Mouse (Mus musculus) urinary bladder, postnatal 10 days (tissue): ENCODE measurements at regions not wholly inside any gene's neighbourhood (a gene's known extent, or its start where the extent isn't known, plus 50 kb on each side); places are given as distances from the start of the nearest gene placed in this dataset.
"Not testable (repeated sequence)": the region's sequence is repeated elsewhere in the genome, so short reads cannot be mapped to it uniquely, and the experiment has no call there.

Source experiments
- DNase-seq: peaks from one replicate; pipeline ENCODE4 v3.0.0; 2022; ENCODE audit warnings: low spot score

GRCm38 (mm10) chr5:101496924-101497697 is 167.7 kb downstream of the Nkx6-1 start:
- no peak for DNase-seq

DNA sequence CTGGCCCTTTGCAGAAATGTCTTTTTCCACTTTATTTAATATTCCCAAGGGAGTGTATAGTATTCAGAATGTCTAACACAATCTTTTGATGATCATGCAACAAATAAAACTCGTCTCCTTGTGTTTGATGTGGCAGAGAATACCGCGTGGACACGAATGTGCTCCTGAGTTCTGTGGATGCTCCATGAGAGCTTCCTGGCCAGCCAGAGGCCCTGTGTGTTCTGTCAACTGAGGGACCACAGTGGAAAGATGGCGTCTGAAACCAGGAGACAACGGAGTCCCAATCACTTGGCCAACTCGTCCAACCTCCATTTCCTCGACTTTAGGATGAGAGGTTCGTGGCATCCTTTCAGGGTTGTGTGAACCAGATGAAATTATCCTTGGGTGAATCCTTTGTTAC is 168.6 kb downstream of the Nkx6-1 start:
- no peak for DNase-seq

DNA sequence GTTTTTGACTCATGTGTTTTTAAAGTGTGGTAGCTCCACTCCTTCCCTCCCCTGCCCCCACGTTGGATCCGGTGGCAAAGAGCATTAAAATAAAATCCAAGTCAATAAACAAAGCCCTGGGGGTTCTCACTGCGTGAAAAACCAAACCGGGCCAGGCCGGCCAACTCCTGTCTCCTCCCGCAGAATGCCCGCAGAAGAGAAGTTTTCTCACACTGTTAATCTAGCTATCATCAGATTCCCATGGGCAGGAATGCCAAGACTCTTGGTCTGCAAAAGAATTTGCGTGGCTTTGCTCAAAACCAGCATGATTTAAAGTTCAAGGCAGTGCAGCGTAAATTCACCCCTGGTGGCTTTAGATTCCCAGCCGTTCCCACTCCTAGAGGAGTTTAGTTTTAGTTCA is 219.0 kb downstream of the Nkx6-1 start:
- DNase-seq = no peak

- no peak for DNase-seq
These were observed 223.0 kb downstream of the Nkx6-1 start for GRCm38 (mm10) chr5:101441782-101442181.

DNA sequence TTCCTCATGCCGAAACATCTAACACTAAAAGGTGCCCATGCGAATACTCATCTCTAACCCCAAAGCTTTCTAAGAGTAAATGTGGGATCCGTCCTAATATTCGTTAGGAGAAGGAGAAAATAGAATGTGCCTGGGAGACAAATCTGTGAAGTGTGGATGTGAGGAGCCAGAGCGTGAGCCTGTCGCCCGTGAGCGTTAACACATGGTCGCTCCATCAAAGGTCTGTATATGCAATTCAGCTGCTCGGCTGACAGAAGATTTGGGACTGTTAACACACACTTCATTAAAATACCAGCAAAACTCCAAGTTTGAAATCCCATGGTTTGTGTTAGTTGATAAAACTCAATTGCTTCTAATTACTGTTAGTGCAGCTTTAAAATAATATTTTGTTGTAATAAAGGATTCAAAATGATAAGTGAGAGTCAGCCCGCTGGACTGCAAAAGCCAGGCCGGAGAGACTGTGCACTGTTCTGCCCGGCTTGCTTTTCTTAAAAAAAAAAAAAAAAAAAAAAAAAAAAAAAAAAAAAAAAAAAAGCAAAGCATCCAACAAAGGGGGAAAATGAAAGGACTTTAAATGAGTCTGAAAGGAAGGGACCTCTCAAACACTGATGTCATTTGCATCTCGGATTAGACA is 227.0 kb downstream of the Nkx6-1 start:
- DNase-seq = no peak

DNA sequence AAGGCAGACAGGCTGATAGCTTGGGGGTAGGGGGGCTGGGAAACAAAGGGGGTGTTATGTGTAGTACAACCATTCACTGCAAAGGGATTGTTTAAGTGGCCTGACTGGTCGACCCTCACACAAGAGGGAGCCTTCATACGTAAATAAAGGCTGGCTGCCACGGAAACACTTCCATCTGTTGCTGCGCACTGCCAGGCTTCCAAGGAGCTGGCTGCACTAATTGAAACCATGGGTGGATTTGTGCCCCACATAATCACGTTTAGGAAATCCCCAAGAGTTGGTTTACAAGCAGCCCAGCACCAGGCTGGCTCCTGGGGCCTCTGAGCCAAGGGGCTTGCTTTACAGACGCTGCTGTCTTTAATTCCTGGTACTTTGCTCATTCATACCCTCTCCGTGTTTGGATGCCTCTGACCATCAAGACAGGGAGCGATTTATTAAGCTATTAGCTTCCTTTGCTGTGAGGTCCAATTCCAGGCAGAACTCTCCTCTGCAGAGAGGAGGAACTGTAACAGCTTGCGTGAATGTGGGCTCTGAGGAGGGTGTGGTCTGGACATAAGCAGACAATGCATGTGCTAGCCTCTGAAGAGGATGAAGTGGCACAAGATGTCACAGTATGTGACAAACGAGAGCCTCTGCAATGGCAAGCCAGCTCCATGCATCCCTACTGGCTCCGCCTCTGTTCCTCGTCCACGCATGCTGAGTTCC is 238.6 kb downstream of the Nkx6-1 start:
- no peak for DNase-seq

DNA sequence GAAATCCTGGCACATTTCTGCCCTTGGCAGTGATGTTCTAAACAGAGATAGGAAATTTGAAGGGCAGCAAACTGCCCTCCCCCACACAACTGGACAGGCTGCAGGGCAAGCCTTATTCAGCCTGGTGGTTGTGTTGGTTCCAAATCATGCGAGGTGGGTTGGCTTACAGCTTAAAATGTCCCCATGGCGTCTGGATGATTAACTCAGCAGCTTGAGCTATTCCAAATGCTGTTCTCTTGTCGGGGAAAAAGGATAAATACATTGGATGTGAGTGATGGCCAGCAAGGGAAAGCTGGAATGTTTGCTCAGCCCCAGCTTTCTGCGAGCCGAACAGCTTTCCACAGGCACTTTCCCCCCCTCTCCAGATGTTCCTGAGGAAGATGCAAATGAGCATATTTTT is 280.5 kb downstream of the Nkx6-1 start:
- no peak for DNase-seq

GRCm38 (mm10) chr5:101381361-101381760 is 283.4 kb downstream of the Nkx6-1 start:
- no peak for DNase-seq

DNA sequence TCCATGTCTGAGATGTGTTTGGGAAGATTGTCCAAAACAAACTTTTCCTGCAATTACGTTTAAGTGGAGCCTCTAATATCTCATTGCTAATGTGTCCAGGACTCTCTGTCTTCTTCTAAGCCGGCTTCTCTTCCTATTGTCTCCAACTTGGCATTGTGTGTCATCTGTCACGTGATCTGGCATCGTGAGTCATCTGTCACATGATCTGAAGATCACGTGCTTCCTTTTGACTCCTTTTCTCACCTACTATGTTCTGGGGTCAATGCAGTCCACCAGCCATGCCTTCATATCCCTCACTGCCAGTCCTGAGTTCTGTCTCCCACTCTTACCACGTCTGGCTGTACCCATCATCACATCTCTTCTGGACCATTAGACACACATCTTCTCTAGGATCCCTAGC is 288.1 kb downstream of the Nkx6-1 start:
- DNase-seq = no peak

DNA sequence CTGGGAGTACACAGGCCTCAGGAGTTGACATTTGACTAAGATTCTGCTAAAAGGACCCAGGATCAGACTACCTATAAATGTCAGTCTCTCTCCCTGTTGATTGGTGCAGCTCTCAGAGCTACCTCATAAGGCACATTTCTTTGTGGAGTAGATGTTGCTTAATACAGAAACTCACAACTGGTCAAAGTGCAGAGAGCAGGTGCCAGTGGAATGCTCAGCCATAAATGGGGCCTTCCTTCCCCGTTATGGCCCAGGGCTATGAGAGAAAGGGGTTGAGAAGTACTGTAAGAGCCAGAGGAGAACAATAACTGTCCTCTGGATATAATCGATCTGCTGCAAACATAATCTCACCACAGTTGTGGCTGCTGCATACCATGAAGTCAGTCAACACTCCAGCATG is 290.7 kb downstream of the Nkx6-1 start:
- DNase-seq = no peak

DNA sequence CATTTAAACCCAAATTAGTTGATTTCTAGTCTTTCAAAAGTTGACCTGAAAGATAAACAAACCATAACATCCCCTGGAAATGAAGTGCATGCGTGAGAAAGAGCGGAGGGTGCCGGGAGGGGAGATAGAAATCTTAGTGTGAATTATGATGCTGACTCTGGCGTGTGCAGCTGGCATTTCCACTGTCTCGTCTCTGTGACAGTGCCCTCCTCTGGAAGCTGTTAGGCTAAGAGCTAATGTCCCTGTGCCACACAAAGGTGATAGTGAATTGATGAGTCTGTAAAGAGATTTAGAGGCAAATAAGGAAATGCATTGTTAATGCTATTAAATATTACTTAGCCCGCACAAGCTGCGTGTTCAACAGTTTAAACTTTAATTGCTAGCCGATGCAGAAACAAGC is 292.6 kb downstream of the Nkx6-1 start:
- DNase-seq = no peak

- DNase-seq = no peak
These were observed 299.4 kb downstream of the Nkx6-1 start for GRCm38 (mm10) chr5:101365364-101365763.

DNA sequence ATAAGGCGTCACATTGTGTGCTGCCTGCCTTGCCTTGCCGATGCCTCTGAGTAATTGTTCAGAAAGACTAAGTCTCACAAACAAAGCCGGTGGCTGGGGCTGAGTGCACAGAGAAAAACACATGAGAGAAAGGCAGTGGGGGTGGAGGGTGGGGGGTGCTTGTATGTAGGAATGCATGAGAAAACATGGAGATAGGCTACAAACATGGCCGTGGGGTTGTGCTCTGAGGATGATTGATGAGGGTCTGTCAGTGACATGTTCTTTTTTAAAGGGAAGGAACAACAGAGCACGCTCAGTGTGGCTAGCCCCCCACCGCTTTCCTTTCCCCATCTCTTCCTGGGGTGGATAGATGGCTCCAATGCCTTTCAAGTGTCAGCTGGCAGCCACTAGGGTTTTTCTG is 304.8 kb downstream of the Nkx6-1 start:
- DNase-seq = no peak

DNA sequence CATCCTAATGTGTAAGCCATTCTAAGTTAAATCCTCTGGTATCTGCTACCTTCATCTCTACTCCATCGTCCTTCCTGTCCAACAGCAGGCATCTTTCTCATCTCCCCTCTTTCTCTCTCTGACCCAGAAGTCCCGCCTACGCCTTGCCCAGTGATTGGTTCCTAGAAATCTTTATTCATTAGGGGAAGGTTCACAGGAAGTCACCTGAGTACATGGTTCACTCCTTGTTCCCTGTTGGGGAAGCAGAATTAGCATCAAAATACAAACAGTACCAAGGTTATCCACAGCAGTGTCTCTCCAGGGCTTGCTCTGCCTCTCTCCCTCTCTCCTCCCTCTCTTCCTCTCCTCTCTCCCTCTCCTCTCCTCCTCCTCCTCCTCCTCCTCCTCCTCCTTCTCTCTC is 319.4 kb downstream of the Nkx6-1 start:
- no peak for DNase-seq

DNA sequence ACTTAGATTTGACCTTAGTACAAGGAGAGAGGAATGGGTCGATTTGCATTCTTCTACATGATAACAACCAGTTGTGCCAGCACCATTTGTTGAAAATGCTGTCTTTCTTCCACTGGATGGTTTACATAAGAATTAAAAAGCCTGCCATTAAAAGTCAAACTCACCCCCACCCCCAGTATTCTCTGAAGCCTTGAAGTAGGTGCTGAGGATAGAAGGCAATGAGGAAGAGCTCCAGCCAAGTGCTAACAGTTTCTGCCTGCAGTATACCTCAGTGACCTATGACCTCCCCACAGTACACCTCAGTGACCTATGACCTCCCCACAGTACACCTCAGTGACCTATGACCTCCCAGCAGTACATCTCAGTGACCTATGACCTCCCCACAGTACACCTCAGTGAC is 328.4 kb downstream of the Nkx6-1 start:
- not testable (repeated sequence) for DNase-seq

GRCm38 (mm10) chr5:101331825-101332224 is 333.0 kb downstream of the Nkx6-1 start:
- DNase-seq = no peak

GRCm38 (mm10) chr5:101326122-101326521 is 338.7 kb downstream of the Nkx6-1 start:
- DNase-seq = no peak

DNA sequence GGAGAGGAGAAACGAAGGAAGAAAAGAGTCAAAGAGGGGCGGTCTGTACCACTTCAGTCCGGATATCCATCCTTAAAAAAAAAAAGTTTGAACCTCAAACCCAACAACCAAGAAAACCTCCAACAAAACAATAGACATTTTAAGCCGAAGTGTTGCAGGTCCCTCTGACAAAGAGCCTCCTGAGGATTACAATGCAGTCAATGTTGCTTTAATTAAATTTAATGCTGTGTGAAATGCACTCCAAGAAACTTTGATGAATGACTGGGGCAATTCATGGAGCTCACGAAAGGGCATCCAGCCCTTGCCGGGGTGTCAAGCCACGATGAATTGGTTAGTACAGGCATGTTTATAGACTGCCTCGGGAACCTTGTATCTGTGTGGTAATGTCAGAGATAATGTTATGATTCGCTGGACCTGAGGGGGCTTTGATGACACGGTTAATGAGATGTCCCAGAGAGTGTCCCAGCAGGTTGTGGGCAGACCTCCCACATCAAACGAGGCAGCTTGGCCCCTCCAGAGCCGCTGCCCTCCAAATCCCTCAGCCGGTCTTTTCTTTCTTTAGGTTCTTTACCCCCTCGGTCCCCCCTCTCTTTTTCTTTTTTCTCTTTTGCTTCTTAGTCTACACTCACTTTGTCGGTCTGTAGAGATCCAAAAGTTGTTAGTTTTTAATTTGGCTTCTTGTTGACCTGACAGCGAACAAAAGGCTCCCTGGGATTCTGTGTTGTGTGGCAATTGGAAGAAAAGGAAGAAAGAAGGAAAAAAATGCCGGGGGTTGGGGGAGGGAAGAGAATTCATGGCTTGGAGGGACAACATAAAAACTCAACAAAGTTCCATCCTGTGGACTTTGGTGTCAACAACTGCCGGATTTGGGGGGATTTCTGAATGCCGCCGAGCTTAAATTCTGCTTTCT is 341.5 kb downstream of the Nkx6-1 start:
- DNase-seq = no peak

- DNase-seq = no peak
These were observed 364.8 kb downstream of the Nkx6-1 start for GRCm38 (mm10) chr5:101299986-101300385.

DNA sequence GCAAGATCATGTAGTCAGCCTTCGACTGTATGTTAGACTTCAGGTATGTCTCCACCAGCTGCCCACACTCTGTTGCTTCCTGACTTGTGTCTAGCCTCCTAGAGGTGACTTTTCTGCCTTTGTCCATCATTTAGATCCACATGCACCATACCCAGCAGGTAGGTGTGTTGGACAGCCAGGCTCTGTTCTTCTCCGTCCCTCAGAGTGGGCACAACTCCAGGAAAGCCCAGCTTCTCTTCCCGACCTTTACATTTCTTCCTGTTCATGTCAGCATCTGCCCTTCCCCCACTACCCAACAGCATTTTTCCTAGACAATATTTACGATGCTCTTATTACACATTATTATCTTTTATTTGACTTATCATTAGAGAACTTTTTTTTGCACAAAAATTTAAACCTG is 366.4 kb downstream of the Nkx6-1 start:
- DNase-seq = no peak

DNA sequence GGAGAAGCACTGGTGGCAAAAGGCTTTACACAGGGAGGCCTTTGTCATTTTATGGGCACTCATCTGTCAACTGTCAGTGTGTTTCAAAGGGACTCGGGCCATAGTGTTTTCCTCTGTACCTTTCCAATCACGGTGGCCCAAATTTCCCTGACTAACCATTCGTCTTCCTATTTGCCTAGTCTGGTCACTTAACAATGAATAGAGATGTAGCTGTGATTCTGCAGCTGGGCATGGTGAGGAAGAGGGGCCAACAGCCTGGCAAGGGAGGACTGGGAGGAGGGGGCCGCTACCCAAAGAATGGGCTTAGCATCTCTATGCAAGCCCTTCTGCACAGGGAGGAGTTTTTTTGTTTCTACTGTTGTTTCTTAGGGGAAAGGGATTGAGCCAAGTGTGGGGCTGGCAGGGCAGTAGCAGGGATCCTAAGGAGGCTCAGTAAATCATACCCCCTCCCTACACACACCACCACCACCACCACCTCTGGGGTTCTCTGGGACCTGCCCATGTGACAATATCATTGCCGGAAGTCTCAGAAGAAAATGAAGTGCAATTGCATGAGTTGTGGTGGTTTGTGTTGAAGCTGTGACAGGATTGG is 367.2 kb downstream of the Nkx6-1 start:
- no peak for DNase-seq

GRCm38 (mm10) chr5:101295941-101296340 is 368.9 kb downstream of the Nkx6-1 start:
- DNase-seq = no peak
